Mouse (Mus musculus) heart, postnatal 14 days (tissue): Measurements from ENCODE around the gene Tbcb. TPM values are rescaled to one million over a fixed set of nuclear protein-coding genes. Genes with fewer than 3 reads are reported as not detected.
"Not testable (repeated sequence)": the region's sequence is repeated elsewhere in the genome, so short reads cannot be mapped to it uniquely, and the experiment has no call there.

Experiments
- DNase-seq, 2 experiments: peaks; one replicate each; pipeline ENCODE4 v3.0.0; 2021 to 2022
- intact Hi-C: fragments of 180-260 bp; cut with DNase I; formaldehyde crosslinking; loops from one replicate; pipeline ENCODE4 v1.15.1; 2025
- long read RNA-seq, 2 experiments: library from polyadenylated mRNA; stranded (forward); transcript quantifications; one replicate each; pipeline ENCODE4 v2.0.0; 2021
- total RNA-seq, 2 experiments: library from RNA; stranded (reverse); gene quantifications; 2 replicates each; pipeline ENCODE4 v1.2.3; 2021

Gene Tbcb
- 10 to 100 TPM; 47.4 to 60.8 TPM for total RNA-seq
- long read RNA-seq, experiment 1, transcript Tbcb-201 (6 exons, 1,416 nt): major isoform, 56 of 60 reads
- long read RNA-seq, experiment 1, partial matches to known transcripts: 1 of 60 reads
- long read RNA-seq, experiment 1, other reads (novel, unspliced or antisense): 3 of 60 reads
- long read RNA-seq, experiment 2, transcript Tbcb-201 (6 exons, 1,416 nt): major isoform, 35 of 37 reads
- long read RNA-seq, experiment 2, partial matches to known transcripts: 0 of 37 reads
- long read RNA-seq, experiment 2, other reads (novel, unspliced or antisense): 2 of 37 reads

- intact Hi-C loops: loop anchor here (5.0 kb wide), 1 partner anchor 50 kb away; the partner anchor contains the start of genes Thap8 and Wdr62
- peak; percentile 97 for DNase-seq
Observed at GRCm38 (mm10) chr7:30231669-30232454, at the start of gene Tbcb, which contains the start of gene Polr2i. TSS of gene Tbcb (minus strand) at chr7:30232272. TSS of gene Polr2i (plus strand) at chr7:30231948.

GRCm38 (mm10) chr7:30281522-30281921 is 49.5 kb upstream of the Tbcb start:
- DNase-seq: no peak
- intact Hi-C loops: loop anchor here (5.0 kb wide), 1 partner anchor 49 kb away; the partner anchor contains the start of genes Polr2i and Tbcb

- DNase-seq: peak; percentile 84 to 88
- intact Hi-C loops: loop anchor here (5.0 kb wide), 1 partner anchor 48 kb away; the partner anchor contains the start of genes Polr2i and Tbcb
Observed at GRCm38 (mm10) chr7:30280670-30281138, 48.6 kb upstream of the Tbcb start.

- intact Hi-C loops: loop anchor here (5.0 kb wide), 1 partner anchor 48 kb away; the partner anchor contains the start of genes Polr2i and Tbcb
- DNase-seq: peak; percentile 91 to 94
Observed at GRCm38 (mm10) chr7:30279951-30280669, 48.0 kb upstream of the Tbcb start, which contains the start of the genes Thap8 and Wdr62. TSS of gene Thap8 (plus strand) at chr7:30280094. TSS of gene Wdr62 (minus strand) at chr7:30280419.

GRCm38 (mm10) chr7:30279536-30279935 is 47.5 kb upstream of the Tbcb start:
- DNase-seq: no peak
- intact Hi-C loops: no loop called here

GRCm38 (mm10) chr7:30278911-30279310 is 46.8 kb upstream of the Tbcb start:
- intact Hi-C loops: no loop called here
- no peak for DNase-seq

- intact Hi-C loops: no loop called here
- no peak for DNase-seq
Observed at GRCm38 (mm10) chr7:30274383-30274782, 42.3 kb upstream of the Tbcb start.

- intact Hi-C loops: no loop called here
- no peak for DNase-seq
Observed at GRCm38 (mm10) chr7:30269641-30270040, 37.6 kb upstream of the Tbcb start.

GRCm38 (mm10) chr7:30266780-30267179 is 34.7 kb upstream of the Tbcb start:
- intact Hi-C loops: no loop called here

GRCm38 (mm10) chr7:30265935-30266334 is 33.9 kb upstream of the Tbcb start:
- intact Hi-C loops: no loop called here
- DNase-seq: no peak

More at GRCm38 (mm10) chr7:30266780-30267179, 34.7 kb upstream of the Tbcb start:
- no peak for DNase-seq

- intact Hi-C loops: no loop called here
- no peak for DNase-seq
Observed at GRCm38 (mm10) chr7:30265531-30265930, 33.5 kb upstream of the Tbcb start.

GRCm38 (mm10) chr7:30265041-30265440 is 33.0 kb upstream of the Tbcb start:
- DNase-seq: no peak
- intact Hi-C loops: no loop called here

- peak in 1 of 2 experiments; percentile 26 for DNase-seq
Observed at GRCm38 (mm10) chr7:30251956-30252954, 20.2 kb upstream of the Tbcb start.

GRCm38 (mm10) chr7:30237374-30237773 is 5.3 kb upstream of the Tbcb start:
- intact Hi-C loops, DNase-seq: not testable (repeated sequence)

More at GRCm38 (mm10) chr7:30251956-30252954, 20.2 kb upstream of the Tbcb start:
- intact Hi-C loops: no loop called here

GRCm38 (mm10) chr7:30235625-30236024 is 3.6 kb upstream of the Tbcb start, which contains the start of gene Ovol3:
TSS of gene Ovol3 (minus strand) at chr7:30235725.
- intact Hi-C loops: no loop called here
- DNase-seq: no peak

GRCm38 (mm10) chr7:30235091-30235490 is 3.0 kb upstream of the Tbcb start:
- intact Hi-C loops: no loop called here
- DNase-seq: no peak

- intact Hi-C loops: loop anchor here (5.0 kb wide), 1 partner anchor 48 kb away; the partner anchor contains the start of genes Thap8 and Wdr62
- DNase-seq: no peak
Observed at GRCm38 (mm10) chr7:30234276-30234858, 2.3 kb upstream of the Tbcb start.

- intact Hi-C loops: loop anchor here (5.0 kb wide), 1 partner anchor 49 kb away; the partner anchor contains the start of genes Thap8 and Wdr62
- no peak for DNase-seq
Observed at GRCm38 (mm10) chr7:30233387-30233786, 1.3 kb upstream of the Tbcb start.
